Mouse (Mus musculus) ES-CJ7 (cell line): Measurements from ENCODE around the gene Kcnab1.

Experiments
- DNase-seq: peaks from one replicate; pipeline ENCODE4 v3.0.0; 2011; ENCODE audit warnings: low read depth, low spot score

The Kcnab1 gene

GRCm38 (mm10) chr3:65419706-65420105 lies 310.5 kb downstream of the Kcnab1 start:
- DNase-seq: no peak
